Mouse (Mus musculus) cerebellum, adult 9-11 months (tissue): Measurements from ENCODE around the gene Ick.
A peak's percentile ranks its signal among the peaks of the same experiment; 100 is the strongest.

Experiments used
- DNase-seq: peaks from one replicate; pipeline ENCODE4 v3.0.0; 2022

Gene Ick

DNA sequence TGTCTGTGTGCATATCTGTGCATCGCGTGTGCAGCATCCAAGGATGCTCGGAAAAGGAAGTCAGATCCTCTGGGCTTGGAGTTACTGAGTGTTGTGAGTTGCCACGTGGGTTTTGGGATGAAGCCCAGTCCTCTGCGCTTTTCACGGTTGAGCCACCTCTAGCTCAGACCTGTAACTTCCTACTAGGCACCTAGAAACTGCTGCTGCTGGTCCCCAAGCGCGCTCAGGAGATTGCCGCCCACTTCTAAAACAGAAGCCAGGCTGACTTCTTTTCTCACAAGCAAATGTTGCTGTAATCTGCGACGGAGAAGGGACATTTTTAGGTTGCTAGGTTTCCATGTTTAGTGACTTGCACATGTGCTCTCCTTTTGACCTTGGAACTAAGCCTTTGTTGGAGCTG lies 86.0 kb downstream of the Ick start:
- peak; percentile 9 for DNase-seq

- DNase-seq, result no peak
Observed at GRCm38 (mm10) chr9:78197801-78198200, 88.8 kb downstream of the Ick start.

DNA sequence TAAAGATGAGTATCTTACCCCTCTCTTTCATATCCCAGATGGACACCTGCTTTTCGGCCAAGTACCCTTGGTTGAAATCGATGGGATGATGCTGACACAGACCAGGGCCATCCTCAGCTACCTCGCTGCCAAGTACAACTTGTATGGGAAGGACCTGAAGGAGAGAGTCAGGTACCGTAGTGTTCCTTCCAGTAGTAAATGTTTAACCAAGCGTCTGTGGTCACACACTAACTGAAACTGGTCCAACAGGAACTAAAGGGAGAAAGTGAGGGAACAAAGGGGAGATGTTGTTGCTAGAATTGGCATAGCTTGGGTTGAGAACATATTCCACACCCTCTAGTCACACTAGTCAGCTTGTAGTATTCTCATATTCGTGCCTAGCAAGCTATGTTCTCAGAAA lies 95.2 kb downstream of the Ick start:
- DNase-seq, result no peak

GRCm38 (mm10) chr9:78208956-78209355 lies 100.0 kb downstream of the Ick start:
- no peak for DNase-seq

- no peak for DNase-seq
Observed at GRCm38 (mm10) chr9:78210079-78210478, 101.1 kb downstream of the Ick start.

GRCm38 (mm10) chr9:78210821-78211220 lies 101.8 kb downstream of the Ick start:
- no peak for DNase-seq

GRCm38 (mm10) chr9:78211521-78211920 lies 102.5 kb downstream of the Ick start:
- DNase-seq, result no peak

DNA sequence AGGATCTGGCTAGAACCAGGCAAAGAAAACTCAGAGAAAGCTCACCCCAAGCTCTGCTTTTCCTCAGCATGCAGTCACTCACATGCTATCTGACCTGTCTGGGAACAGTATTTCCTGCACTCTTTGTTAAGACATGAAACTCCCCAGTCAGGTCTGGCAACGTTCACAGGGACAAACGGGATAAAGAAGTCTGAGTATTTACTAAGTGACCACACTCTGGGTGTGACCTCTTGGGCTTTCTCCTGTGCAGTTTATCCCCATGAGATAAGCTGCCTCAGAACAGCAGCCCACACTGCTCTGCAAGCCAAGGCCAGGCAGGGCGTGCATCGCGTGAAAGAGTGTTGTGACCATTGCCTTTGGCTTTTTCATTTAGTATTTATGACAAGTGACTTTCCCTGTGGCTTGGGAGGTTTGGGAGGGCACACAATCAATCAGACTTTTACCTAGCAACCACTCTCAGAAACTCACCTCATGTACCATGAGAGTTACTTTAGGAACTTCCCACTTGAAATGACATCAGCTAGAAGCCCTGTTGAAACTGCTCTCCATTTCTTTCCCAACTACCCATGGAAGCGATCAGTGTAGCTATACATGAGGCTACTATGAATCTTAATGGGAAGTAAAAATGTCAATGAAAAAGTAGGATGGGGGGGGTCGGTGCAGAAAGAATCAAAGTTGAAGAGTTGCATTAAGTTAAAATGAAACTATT lies 103.5 kb downstream of the Ick start:
- no peak for DNase-seq

DNA sequence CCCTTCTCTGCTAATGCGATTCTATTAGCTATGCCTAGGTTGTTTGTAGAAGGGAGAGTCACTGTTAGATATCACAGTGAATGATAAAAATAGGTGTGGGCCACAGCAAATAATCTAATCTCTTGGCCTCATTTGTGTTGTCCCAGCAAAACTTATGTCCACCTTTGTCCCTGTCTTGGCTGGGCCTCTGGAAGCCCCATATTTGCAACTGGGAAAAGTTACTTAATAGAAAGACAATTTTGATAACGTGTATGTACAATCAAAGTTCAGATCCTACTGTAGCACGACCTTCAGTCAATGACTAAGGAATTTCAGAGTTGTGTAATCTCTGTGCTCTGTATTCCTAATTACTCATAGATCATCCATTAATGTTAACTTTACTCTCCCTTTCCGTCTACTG lies 108.1 kb downstream of the Ick start:
- no peak for DNase-seq
